Mouse (Mus musculus) small intestine, adult 2 months (tissue): ENCODE measurements around the gene Lrp11.

Experiments
- CTCF ChIP-seq: fragments of 200-500 bp; IDR thresholded peaks from 2 replicates; pipeline ENCODE4 v1.5.1; 2012; ENCODE audit warnings: low read depth, mild to moderate bottlenecking, control low read depth, inconsistent platforms, low read length, moderate library complexity, mixed read lengths; ENCODE audit not compliant: insufficient replicate concordance, insufficient read length; ENCODE audit errors: extremely low read depth
- POLR2A ChIP-seq: fragments of 200-500 bp; IDR thresholded peaks from 2 replicates; pipeline ENCODE4 v1.6.1; 2012; ENCODE audit warnings: low read depth, mild to moderate bottlenecking, control low read depth, inconsistent platforms, low read length, moderate library complexity

GRCm38 (mm10) chr10:7594797-7595196, 5.2 kb downstream of the Lrp11 start:
- TF ChIP-seq POLR2A: no peak
- TF ChIP-seq CTCF: no peak
